Mouse (Mus musculus) stomach, embryonic 16.5 days (tissue): ENCODE measurements around the gene Sf3b3. TPM values are rescaled to one million over a fixed set of nuclear protein-coding genes. Genes with fewer than 3 reads are reported as not detected.
"Not testable (repeated sequence)": the region's sequence is repeated elsewhere in the genome, so short reads cannot be mapped to it uniquely, and the experiment has no call there.

Experiments used
- ATAC-seq: fragments of 200-750 bp; cut with Nextera tagmentation; 2 replicates; pipeline ENCODE4 v1.8.0; 2017; ENCODE audit warnings: moderate number of reproducible peaks, moderate TSS enrichment; ENCODE audit not compliant: insufficient read depth, low FRiP score
- H3K27ac ChIP-seq: fragments of 300-500 bp; sonication (generic); 2 replicates; pipeline ENCODE4 v1.5.1; 2014; ENCODE audit warnings: low read length
- H3K27me3 ChIP-seq: fragments of 300-500 bp; sonication (generic); 2 replicates; pipeline ENCODE4 v1.6.1; 2014; ENCODE audit warnings: low read length, control low read depth, mixed read lengths; ENCODE audit not compliant: control insufficient read depth, insufficient read depth
- H3K36me3 ChIP-seq: fragments of 300-500 bp; sonication (generic); 2 replicates; pipeline ENCODE4 v1.6.1; 2014; ENCODE audit warnings: low read length; ENCODE audit not compliant: control insufficient read depth, insufficient read depth
- H3K4me1 ChIP-seq: fragments of 300-500 bp; sonication (generic); 2 replicates; pipeline ENCODE4 v1.6.1; 2014; ENCODE audit warnings: low read length, control low read depth, mixed read lengths; ENCODE audit not compliant: control insufficient read depth, insufficient read depth
- H3K4me2 ChIP-seq: fragments of 300-500 bp; sonication (generic); 2 replicates; pipeline ENCODE4 v1.6.1; 2014; ENCODE audit warnings: low read depth, low read length, mixed read lengths
- H3K4me3 ChIP-seq: fragments of 300-500 bp; sonication (generic); replicated peaks from 2 replicates; pipeline ENCODE4 v1.5.1; 2014; ENCODE audit warnings: mild to moderate bottlenecking, low read length
- H3K9ac ChIP-seq: fragments of 300-500 bp; sonication (generic); 2 replicates; pipeline ENCODE4 v1.6.1; 2014; ENCODE audit warnings: low read length
- H3K9me3 ChIP-seq: fragments of 300-500 bp; sonication (generic); replicated peaks from 2 replicates; pipeline ENCODE4 v1.6.1; 2016; ENCODE audit warnings: low read length, control low read depth; ENCODE audit not compliant: control insufficient read depth
- WGBS: fragments of 180-500 bp; shearing (Covaris S2); extraction: QIAGEN DNeasy Blood & Tissue Kit; methylation state at CpG from one replicate; pipeline ENCODE4 v1.1.7; 2014; 5-methylcytosine and 5-hydroxymethylcytosine counted together
- polyA plus RNA-seq: library from polyadenylated mRNA; unstranded; fragments of >200 nt; fragmentation: Nextera tagmentation; extraction: Ambion mirVana; gene quantifications from 2 replicates; pipeline ENCODE4 v1.2.1, GENCODE M21; 2015

Sf3b3 gene
- polyA plus RNA-seq, 1 experiment from 2014 or later, result 128 TPM

- H3K4me3 ChIP-seq, H3K27ac ChIP-seq, H3K9ac ChIP-seq, H3K9me3 ChIP-seq, H3K4me1 ChIP-seq, ATAC-seq, H3K27me3 ChIP-seq, H3K4me2 ChIP-seq: not testable (repeated sequence)
- WGBS, result 91% methylated on average over 3 of the region's 4 CpGs
- H3K36me3 ChIP-seq, result peaks cover 26% of the 10 kb centered on the region
Measured at GRCm38 (mm10) chr8:110856073-110856472, 9.5 kb upstream of the Sf3b3 start.

GRCm38 (mm10) chr8:110851186-110851585 is 4.6 kb upstream of the Sf3b3 start:
- Histone ChIP-seq H3K9ac (no peak overlapping the region), H3K4me1 (peaks cover 8% of the 10 kb centered on the region), H3K27me3 (no peaks in the 10 kb centered on the region), H3K4me2 (no peak overlapping the region), H3K36me3 (peaks cover 22% of the 10 kb centered on the region), H3K4me3 (no peak overlapping the region), H3K9me3 (no peaks in the 10 kb centered on the region), H3K27ac (no peak overlapping the region)
- WGBS, result 89% methylated on average over 10 of the region's 10 CpGs
- no peak for ATAC-seq

- Histone ChIP-seq H3K4me1 (peaks cover 22% of the 10 kb centered on the region), H3K4me2 (peak overlapping the region; percentile 89), H3K36me3 (peaks cover 19% of the 10 kb centered on the region; the same call in 1 of the 2 replicates), H3K27me3 (no peaks in the 10 kb centered on the region), H3K27ac (no peak overlapping the region), H3K9me3 (no peaks in the 10 kb centered on the region), H3K4me3 (peak overlapping the region; percentile 88), H3K9ac (peak overlapping the region; percentile 91)
- no peak for ATAC-seq
- 52% methylated on average over 14 of the region's 14 CpGs for WGBS
Measured at GRCm38 (mm10) chr8:110847645-110848495, 1.3 kb upstream of the Sf3b3 start.

GRCm38 (mm10) chr8:110847171-110847549 is 573 bp upstream of the Sf3b3 start:
- Histone ChIP-seq H3K36me3 (peaks cover 14% of the 10 kb centered on the region; the same call in 1 of the 2 replicates), H3K4me1 (peaks cover 22% of the 10 kb centered on the region), H3K4me2 (peak overlapping the region; percentile 89), H3K9ac (peak overlapping the region; percentile 91), H3K4me3 (peak overlapping the region; percentile 88), H3K27ac (peak overlapping the region; percentile 79), H3K9me3 (no peaks in the 10 kb centered on the region), H3K27me3 (no peaks in the 10 kb centered on the region)
- under 1% methylated on average over 13 of the region's 13 CpGs for WGBS
- 0 out of 2 replicates have a peak, but pooled peaks have one; percentile 14 for ATAC-seq

- H3K9ac ChIP-seq, result peak overlapping the region; percentile 95
- H3K4me2 ChIP-seq, result peak overlapping the region; percentile 89
- WGBS, result 4% methylated on average over 17 of the region's 17 CpGs
- H3K4me3 ChIP-seq, result peak overlapping the region; percentile 88
- H3K27ac ChIP-seq, result peak overlapping the region; percentile 83
- no peaks in the 10 kb centered on the region for H3K27me3 ChIP-seq
- H3K4me1 ChIP-seq, result peaks cover 22% of the 10 kb centered on the region
- no peak for ATAC-seq
- peaks cover 14% of the 10 kb centered on the region; the same call in 1 of the 2 replicates for H3K36me3 ChIP-seq
- H3K9me3 ChIP-seq, result no peaks in the 10 kb centered on the region
Measured at GRCm38 (mm10) chr8:110845821-110846404, 674 bp downstream of the Sf3b3 start.

GRCm38 (mm10) chr8:110844941-110845340 is 1.6 kb downstream of the Sf3b3 start:
- peak overlapping the region; percentile 89 for H3K4me2 ChIP-seq
- no peak for ATAC-seq
- 66% methylated on average over 3 of the region's 3 CpGs for WGBS
- no peaks in the 10 kb centered on the region for H3K9me3 ChIP-seq
- no peak overlapping the region for H3K27ac ChIP-seq
- H3K4me1 ChIP-seq, result peaks cover 22% of the 10 kb centered on the region
- H3K36me3 ChIP-seq, result peaks cover 19% of the 10 kb centered on the region
- H3K4me3 ChIP-seq, result peak overlapping the region; percentile 88
- H3K27me3 ChIP-seq, result no peaks in the 10 kb centered on the region
- no peak overlapping the region for H3K9ac ChIP-seq

GRCm38 (mm10) chr8:110843207-110843606 is 3.4 kb downstream of the Sf3b3 start:
- Histone ChIP-seq H3K9me3 (no peaks in the 10 kb centered on the region), H3K4me1 (peaks cover 22% of the 10 kb centered on the region), H3K4me2 (no peak overlapping the region), H3K27me3 (no peaks in the 10 kb centered on the region), H3K36me3 (peaks cover 30% of the 10 kb centered on the region), H3K9ac (no peak overlapping the region), H3K4me3 (no peak overlapping the region), H3K27ac (no peak overlapping the region)
- no peak for ATAC-seq
- 73% methylated on average over 5 of the region's 5 CpGs for WGBS

- H3K27me3 ChIP-seq, result no peaks in the 10 kb centered on the region
- no peak overlapping the region for H3K4me2 ChIP-seq
- H3K36me3 ChIP-seq, result peaks cover 32% of the 10 kb centered on the region
- 89% methylated on average over 3 of the region's 3 CpGs for WGBS
- H3K27ac ChIP-seq, result no peak overlapping the region
- H3K9ac ChIP-seq, result no peak overlapping the region
- ATAC-seq, result no peak
- H3K4me3 ChIP-seq, result no peak overlapping the region
- no peaks in the 10 kb centered on the region for H3K9me3 ChIP-seq
- H3K4me1 ChIP-seq, result peaks cover 14% of the 10 kb centered on the region
Measured at GRCm38 (mm10) chr8:110842012-110842574, 4.5 kb downstream of the Sf3b3 start.

GRCm38 (mm10) chr8:110831956-110832355 is 14.6 kb downstream of the Sf3b3 start:
- H3K9me3 ChIP-seq, result no peaks in the 10 kb centered on the region
- ATAC-seq, result no peak
- no peak overlapping the region for H3K9ac ChIP-seq
- H3K4me3 ChIP-seq, result no peak overlapping the region
- H3K36me3 ChIP-seq, result peaks cover 34% of the 10 kb centered on the region
- no peak overlapping the region for H3K4me2 ChIP-seq
- H3K27me3 ChIP-seq, result no peaks in the 10 kb centered on the region
- WGBS, result 81% methylated on average over 3 of the region's 3 CpGs
- no peak overlapping the region for H3K27ac ChIP-seq
- H3K4me1 ChIP-seq, result no peaks in the 10 kb centered on the region
